Mouse (Mus musculus) fibroblast of lung, adult 2 months (primary cell): ENCODE measurements at regions not wholly inside any gene's neighbourhood (a gene's known extent, or its start where the extent isn't known, plus 50 kb on each side); places are given as distances from the start of the nearest gene placed in this dataset.

Experiments
- DNase-seq: peaks from one replicate; pipeline ENCODE4 v3.0.0-alpha.2; 2011; ENCODE audit warnings: low read depth

- DNase-seq, result no peak
Measured at GRCm38 (mm10) chr10:56597382-56597781, 220.3 kb downstream of the Gja1 start.

GRCm38 (mm10) chr10:56598191-56598590 is 221.1 kb downstream of the Gja1 start:
- peak; percentile 28 for DNase-seq

- no peak for DNase-seq
Measured at GRCm38 (mm10) chr10:56599923-56600322, 222.8 kb downstream of the Gja1 start.

- DNase-seq, result peak; percentile 45
Measured at GRCm38 (mm10) chr10:56611564-56612288, 234.6 kb downstream of the Gja1 start.

GRCm38 (mm10) chr10:56642656-56643055 is 265.5 kb downstream of the Gja1 start:
- DNase-seq, result no peak

GRCm38 (mm10) chr10:56643376-56644135 is 266.4 kb downstream of the Gja1 start:
- DNase-seq, result no peak

GRCm38 (mm10) chr10:56660501-56660900 is 283.4 kb downstream of the Gja1 start:
- DNase-seq, result no peak

GRCm38 (mm10) chr10:56673919-56674318 is 296.8 kb downstream of the Gja1 start:
- DNase-seq, result no peak

- DNase-seq, result no peak
Measured at GRCm38 (mm10) chr10:56682901-56683300, 305.8 kb downstream of the Gja1 start.

- no peak for DNase-seq
Measured at GRCm38 (mm10) chr10:56685655-56686250, 308.6 kb downstream of the Gja1 start.

- no peak for DNase-seq
Measured at GRCm38 (mm10) chr10:56691467-56691866, 314.3 kb downstream of the Gja1 start.

- no peak for DNase-seq
Measured at GRCm38 (mm10) chr10:56695100-56695499, 318.0 kb downstream of the Gja1 start.

GRCm38 (mm10) chr10:56700126-56700525 is 323.0 kb downstream of the Gja1 start:
- no peak for DNase-seq

- DNase-seq, result no peak
Measured at GRCm38 (mm10) chr10:56708411-56708810, 331.3 kb downstream of the Gja1 start.

GRCm38 (mm10) chr10:56708886-56709285 is 331.8 kb downstream of the Gja1 start:
- DNase-seq, result no peak

- no peak for DNase-seq
Measured at GRCm38 (mm10) chr10:56712611-56713105, 335.5 kb downstream of the Gja1 start.

GRCm38 (mm10) chr10:56737073-56737472 is 359.9 kb downstream of the Gja1 start:
- DNase-seq, result no peak

GRCm38 (mm10) chr10:56739621-56740020 is 362.5 kb downstream of the Gja1 start:
- no peak for DNase-seq

- no peak for DNase-seq
Measured at GRCm38 (mm10) chr10:56752134-56752533, 375.0 kb downstream of the Gja1 start.

- no peak for DNase-seq
Measured at GRCm38 (mm10) chr10:56753576-56753975, 376.4 kb downstream of the Gja1 start.

GRCm38 (mm10) chr10:56754546-56755175 is 377.5 kb downstream of the Gja1 start:
- no peak for DNase-seq

GRCm38 (mm10) chr10:56770629-56771028 is 393.5 kb downstream of the Gja1 start:
- no peak for DNase-seq
